Mouse (Mus musculus) limb, embryonic 12.5 days (tissue): ENCODE data around the gene Nox1. TPM values are rescaled to one million over a fixed set of nuclear protein-coding genes. Genes with fewer than 3 reads are reported as not detected.

Experiments used
- ATAC-seq: fragments of 200-750 bp; cut with Nextera tagmentation; 2 replicates; pipeline ENCODE4 v1.8.0; 2017; ENCODE audit warnings: low read depth, moderate TSS enrichment; ENCODE audit not compliant: insufficient number of reproducible peaks, insufficient read depth, low FRiP score, low TSS enrichment
- H3K27ac ChIP-seq: fragments of 300-500 bp; sonication (generic); 2 replicates; pipeline ENCODE4 v1.5.1; 2016; ENCODE audit warnings: mild to moderate bottlenecking, moderate library complexity
- H3K27me3 ChIP-seq: fragments of 300-500 bp; sonication (generic); 2 replicates; pipeline ENCODE4 v1.6.1; 2016; ENCODE audit warnings: mild to moderate bottlenecking, moderate library complexity
- H3K36me3 ChIP-seq: fragments of 300-500 bp; sonication (generic); 2 replicates; pipeline ENCODE4 v1.6.1; 2016; ENCODE audit warnings: mild to moderate bottlenecking, moderate library complexity
- H3K4me1 ChIP-seq: fragments of 300-500 bp; sonication (generic); replicated peaks from 2 replicates; pipeline ENCODE4 v1.6.1; 2016
- H3K4me2 ChIP-seq: fragments of 300-500 bp; sonication (generic); 2 replicates; pipeline ENCODE4 v1.6.1; 2016; ENCODE audit warnings: mild to moderate bottlenecking, moderate library complexity
- H3K4me3 ChIP-seq: fragments of 300-500 bp; sonication (generic); replicated peaks from 2 replicates; pipeline ENCODE4 v1.5.1; 2016; ENCODE audit warnings: mild to moderate bottlenecking
- H3K9ac ChIP-seq: fragments of 300-500 bp; sonication (generic); replicated peaks from 2 replicates; pipeline ENCODE4 v1.6.1; 2016; ENCODE audit warnings: mild to moderate bottlenecking, moderate library complexity
- H3K9me3 ChIP-seq: fragments of 300-500 bp; sonication (generic); 2 replicates; pipeline ENCODE4 v1.6.1; 2016; ENCODE audit warnings: mild to moderate bottlenecking, moderate library complexity
- WGBS: fragments of 180-500 bp; shearing (Covaris S2); methylation state at CpG from one replicate; pipeline ENCODE4 v1.1.7; 2016; 5-methylcytosine and 5-hydroxymethylcytosine counted together
- polyA plus RNA-seq: library from polyadenylated mRNA; unstranded; fragments of >200 nt; fragmentation: Nextera tagmentation; extraction: Ambion mirVana; gene quantifications from 2 replicates; pipeline ENCODE4 v1.2.1, GENCODE M21; 2016

The Nox1 gene
- polyA plus RNA-seq, 1 experiment from 2014 or later = not detected

- 82% methylated on average over 1 of the region's 1 CpGs for WGBS
- Histone ChIP-seq H3K27ac (no peak overlapping the region), H3K4me3 (no peak overlapping the region), H3K4me1 (no peaks in the 10 kb centered on the region), H3K9me3 (no peaks in the 10 kb centered on the region), H3K36me3 (no peaks in the 10 kb centered on the region), H3K9ac (no peak overlapping the region), H3K4me2 (no peak overlapping the region), H3K27me3 (no peaks in the 10 kb centered on the region)
- ATAC-seq = no peak
Measured at GRCm38 (mm10) chrX:134174699-134175098, 47.1 kb downstream of the Nox1 start.

DNA sequence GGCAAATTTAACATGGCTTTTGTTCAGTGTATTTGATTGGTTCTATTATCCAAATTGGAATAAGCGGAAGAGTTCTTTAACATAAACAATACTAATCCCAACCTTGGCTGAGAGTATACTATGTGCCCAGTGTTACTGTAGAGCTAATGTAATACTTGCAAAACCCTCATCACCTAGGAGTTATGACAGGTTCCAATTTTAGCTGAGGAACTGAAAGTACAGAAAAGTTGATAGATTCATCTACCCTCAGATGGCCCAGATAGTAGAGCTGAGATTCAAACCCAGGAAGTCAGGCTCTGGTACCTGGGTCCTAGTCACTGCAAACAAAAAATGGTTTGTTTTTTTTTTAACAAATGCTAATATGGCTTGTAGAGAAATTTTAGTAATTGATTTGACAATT lies 51.2 kb downstream of the Nox1 start:
- Histone ChIP-seq H3K36me3 (no peaks in the 10 kb centered on the region), H3K27ac (no peak overlapping the region), H3K9me3 (no peaks in the 10 kb centered on the region), H3K27me3 (no peaks in the 10 kb centered on the region; the same call in 1 of the 2 replicates), H3K4me3 (no peak overlapping the region), H3K9ac (no peak overlapping the region), H3K4me2 (no peak overlapping the region), H3K4me1 (no peaks in the 10 kb centered on the region)
- 97% methylated on average over 1 of the region's 1 CpGs for WGBS
- no peak for ATAC-seq

- Histone ChIP-seq H3K9me3 (no peaks in the 10 kb centered on the region), H3K27me3 (peaks cover 27% of the 10 kb centered on the region), H3K4me3 (no peak overlapping the region), H3K36me3 (no peaks in the 10 kb centered on the region), H3K4me2 (peak overlapping the region; percentile 63; the same call in 1 of the 2 replicates), H3K9ac (no peak overlapping the region), H3K4me1 (no peaks in the 10 kb centered on the region), H3K27ac (no peak overlapping the region)
- no peak for ATAC-seq
- WGBS = 59% methylated on average over 4 of the region's 4 CpGs
Measured at GRCm38 (mm10) chrX:134163484-134163883, 58.3 kb downstream of the Nox1 start.

- no peak for ATAC-seq
- H3K27ac ChIP-seq = no peak overlapping the region
- peak overlapping the region; percentile 31 for H3K4me3 ChIP-seq
- 28% methylated on average over 11 of the region's 11 CpGs for WGBS
- no peaks in the 10 kb centered on the region for H3K9me3 ChIP-seq
- no peaks in the 10 kb centered on the region for H3K36me3 ChIP-seq
- no peaks in the 10 kb centered on the region for H3K4me1 ChIP-seq
- no peak overlapping the region for H3K9ac ChIP-seq
- peak overlapping the region; percentile 63 for H3K4me2 ChIP-seq
- peaks cover 32% of the 10 kb centered on the region for H3K27me3 ChIP-seq
Measured at GRCm38 (mm10) chrX:134162826-134163225, 58.9 kb downstream of the Nox1 start.

GRCm38 (mm10) chrX:134162043-134162720 lies 59.6 kb downstream of the Nox1 start, which contains the start of gene Xkrx:
Gene Xkrx (minus strand): TSS chrX:134162076.
- peak within 1 kb of the TSS; percentile 31 for H3K4me3 ChIP-seq
- 24% methylated on average over 16 of the region's 16 CpGs for WGBS
- H3K9ac ChIP-seq = no peak within 1 kb of the TSS
- no peaks in the 10 kb centered on the region for H3K4me1 ChIP-seq
- no peaks in the 10 kb centered on the region for H3K9me3 ChIP-seq
- ATAC-seq = 0 out of 2 replicates have a peak, but pooled peaks have one; percentile 52
- H3K4me2 ChIP-seq = peak within 1 kb of the TSS; percentile 63
- H3K27ac ChIP-seq = no peak within 1 kb of the TSS
- peaks cover 32% of the 10 kb centered on the region for H3K27me3 ChIP-seq
- no peaks in the 10 kb centered on the region for H3K36me3 ChIP-seq

- H3K4me1 ChIP-seq = no peaks in the 10 kb centered on the region
- 78% methylated on average over 2 of the region's 2 CpGs for WGBS
- H3K36me3 ChIP-seq = no peaks in the 10 kb centered on the region
- no peaks in the 10 kb centered on the region for H3K9me3 ChIP-seq
- no peak for ATAC-seq
- no peak overlapping the region for H3K4me2 ChIP-seq
- H3K4me3 ChIP-seq = no peak overlapping the region
- H3K27ac ChIP-seq = no peak overlapping the region
- no peak overlapping the region for H3K9ac ChIP-seq
- H3K27me3 ChIP-seq = peaks cover 32% of the 10 kb centered on the region
Measured at GRCm38 (mm10) chrX:134160442-134160841, 61.3 kb downstream of the Nox1 start.

- no peak overlapping the region for H3K9ac ChIP-seq
- no peak overlapping the region for H3K4me3 ChIP-seq
- H3K4me1 ChIP-seq = no peaks in the 10 kb centered on the region
- peaks cover 27% of the 10 kb centered on the region for H3K27me3 ChIP-seq
- no peaks in the 10 kb centered on the region for H3K36me3 ChIP-seq
- no peak overlapping the region for H3K4me2 ChIP-seq
- no peak for ATAC-seq
- H3K9me3 ChIP-seq = no peaks in the 10 kb centered on the region
- 30% methylated on average over 7 of the region's 7 CpGs for WGBS
- no peak overlapping the region for H3K27ac ChIP-seq
Measured at GRCm38 (mm10) chrX:134158151-134158550, 63.6 kb downstream of the Nox1 start.

DNA sequence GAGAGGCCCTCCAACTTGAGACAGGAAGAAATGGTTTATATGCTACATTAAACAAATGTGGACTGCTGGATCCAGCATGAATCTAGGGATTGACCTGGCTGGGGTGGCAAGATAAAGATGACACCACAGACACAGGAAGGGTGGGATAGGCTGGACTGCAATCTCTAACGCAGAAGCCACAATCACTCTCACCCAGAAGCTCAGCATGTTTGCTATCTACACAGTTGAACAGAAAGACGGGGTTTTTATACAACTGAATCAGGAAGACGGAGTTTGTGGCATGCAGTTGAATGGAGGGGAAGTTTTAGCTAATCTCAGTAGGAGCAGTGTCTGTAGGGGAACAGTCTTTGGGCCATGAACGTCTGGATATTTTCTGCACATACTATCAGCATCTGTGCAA lies 79.8 kb downstream of the Nox1 start:
- no peak overlapping the region for H3K9ac ChIP-seq
- H3K36me3 ChIP-seq = no peaks in the 10 kb centered on the region
- no peak overlapping the region for H3K27ac ChIP-seq
- 82% methylated on average over 4 of the region's 4 CpGs for WGBS
- ATAC-seq = no peak
- H3K9me3 ChIP-seq = no peaks in the 10 kb centered on the region
- H3K4me2 ChIP-seq = no peak overlapping the region
- H3K4me3 ChIP-seq = no peak overlapping the region
- no peaks in the 10 kb centered on the region for H3K4me1 ChIP-seq
- H3K27me3 ChIP-seq = peaks cover 11% of the 10 kb centered on the region

DNA sequence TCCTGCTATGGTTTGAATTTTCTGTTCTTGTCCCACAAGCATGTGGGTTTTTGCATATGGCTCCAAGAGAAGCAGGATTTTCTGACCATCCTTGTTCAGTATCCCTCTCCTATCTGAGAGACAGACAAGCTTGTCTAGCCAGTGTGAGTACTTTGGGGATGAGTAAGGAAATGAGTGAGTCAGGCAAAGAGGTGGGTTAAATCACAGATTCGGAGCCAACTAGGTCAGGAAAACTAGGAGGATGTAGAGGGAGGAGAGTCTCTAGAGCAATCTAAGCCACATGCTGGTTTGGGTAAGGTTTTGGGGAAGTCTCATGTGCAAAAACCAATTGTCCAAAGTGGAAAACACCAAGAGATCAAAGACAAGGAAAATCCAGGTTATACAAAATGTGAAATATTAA lies 80.2 kb downstream of the Nox1 start:
- peaks cover 11% of the 10 kb centered on the region for H3K27me3 ChIP-seq
- no peak for ATAC-seq

GRCm38 (mm10) chrX:134140024-134140423 lies 81.7 kb downstream of the Nox1 start:
- no peak overlapping the region for H3K4me3 ChIP-seq
- H3K9me3 ChIP-seq = no peaks in the 10 kb centered on the region
- no peak overlapping the region for H3K27ac ChIP-seq
- no peak overlapping the region for H3K9ac ChIP-seq
- peaks cover 8% of the 10 kb centered on the region for H3K27me3 ChIP-seq
- no peaks in the 10 kb centered on the region for H3K4me1 ChIP-seq
- ATAC-seq = no peak
- H3K4me2 ChIP-seq = no peak overlapping the region
- 80% methylated on average over 6 of the region's 6 CpGs for WGBS
- no peaks in the 10 kb centered on the region for H3K36me3 ChIP-seq

More for the DNA sequence above, 80.2 kb downstream of the Nox1 start:
- Histone ChIP-seq H3K9ac (no peak overlapping the region), H3K27ac (no peak overlapping the region), H3K9me3 (no peaks in the 10 kb centered on the region), H3K4me3 (no peak overlapping the region), H3K4me2 (no peak overlapping the region), H3K4me1 (no peaks in the 10 kb centered on the region), H3K36me3 (no peaks in the 10 kb centered on the region)
- WGBS = 76% methylated on average over 1 of the region's 1 CpGs

DNA sequence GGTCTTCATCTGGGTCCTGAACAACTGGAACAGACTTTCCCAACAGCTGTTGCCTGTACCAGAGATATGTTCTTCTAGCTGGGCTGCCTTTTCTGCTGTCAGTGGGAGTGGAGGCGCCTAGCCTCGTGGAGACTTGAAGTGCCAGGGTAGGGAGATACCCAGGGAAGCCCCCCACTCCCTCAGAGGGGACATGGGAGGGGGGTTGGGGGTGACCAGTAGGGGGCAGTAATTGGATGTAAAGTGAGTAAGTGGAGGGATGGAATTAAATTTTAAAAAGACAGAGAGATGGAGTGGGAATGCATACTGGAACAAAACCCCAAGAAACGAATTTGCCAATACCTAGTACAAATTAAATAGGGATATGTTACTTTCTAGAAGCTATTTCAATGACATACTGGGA lies 87.9 kb downstream of the Nox1 start:
- no peak for ATAC-seq
- Histone ChIP-seq H3K9ac (no peak overlapping the region), H3K4me3 (no peak overlapping the region), H3K9me3 (no peaks in the 10 kb centered on the region), H3K4me2 (no peak overlapping the region), H3K36me3 (no peaks in the 10 kb centered on the region), H3K27ac (no peak overlapping the region), H3K27me3 (peaks cover 13% of the 10 kb centered on the region), H3K4me1 (no peaks in the 10 kb centered on the region)
- 56% methylated on average over 3 of the region's 3 CpGs for WGBS

DNA sequence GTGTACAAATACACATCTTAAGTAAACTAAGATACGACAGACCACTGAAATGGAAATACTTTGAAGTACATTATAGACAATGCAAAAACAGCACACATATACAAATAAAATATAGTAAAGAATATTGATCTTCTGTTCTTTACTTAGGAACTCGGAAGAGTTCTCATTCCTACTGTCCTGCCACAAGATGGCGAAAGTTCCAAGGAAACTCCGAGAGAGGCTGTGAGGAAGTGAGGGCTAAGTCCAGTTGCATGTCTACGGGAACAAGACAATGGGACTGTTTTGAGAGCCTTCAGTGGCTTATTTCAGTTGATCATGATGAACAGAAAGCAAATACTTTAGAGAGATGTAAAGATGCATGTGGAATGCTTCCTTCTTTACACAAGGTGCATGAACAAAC lies 89.5 kb downstream of the Nox1 start:
- Histone ChIP-seq H3K9ac (no peak overlapping the region), H3K4me2 (no peak overlapping the region), H3K27me3 (peaks cover 20% of the 10 kb centered on the region), H3K4me3 (no peak overlapping the region), H3K9me3 (no peaks in the 10 kb centered on the region), H3K36me3 (no peaks in the 10 kb centered on the region), H3K4me1 (no peaks in the 10 kb centered on the region), H3K27ac (no peak overlapping the region)
- ATAC-seq = no peak
- 43% methylated on average over 5 of the region's 5 CpGs for WGBS
